Mouse (Mus musculus): ENCODE data around the gene Utrn. TPM values are rescaled to one million over a fixed set of nuclear protein-coding genes. Genes with fewer than 3 reads are reported as not detected.

Utrn gene
- total RNA-seq, 2 experiments from 2014 or later: 29.6 to 39.0 TPM

- DNase-seq: no peak
Observed at GRCm38 (mm10) chr10:12729635-12730034, 139.5 kb downstream of the Utrn start.

GRCm38 (mm10) chr10:12729033-12729432 is 140.1 kb downstream of the Utrn start:
- no peak for DNase-seq

- DNase-seq: no peak
Observed at GRCm38 (mm10) chr10:12727881-12728280, 141.3 kb downstream of the Utrn start.

GRCm38 (mm10) chr10:12726041-12726608 is 143.0 kb downstream of the Utrn start:
- DNase-seq: no peak

GRCm38 (mm10) chr10:12724247-12725001 is 144.7 kb downstream of the Utrn start:
- no peak for DNase-seq

- DNase-seq: no peak
Observed at GRCm38 (mm10) chr10:12723269-12723668, 145.9 kb downstream of the Utrn start.

GRCm38 (mm10) chr10:12722111-12722510 is 147.1 kb downstream of the Utrn start:
- no peak for DNase-seq

GRCm38 (mm10) chr10:12718386-12718785 is 150.8 kb downstream of the Utrn start:
- DNase-seq: no peak

GRCm38 (mm10) chr10:12717381-12717780 is 151.8 kb downstream of the Utrn start:
- DNase-seq: no peak

- no peak for DNase-seq
Observed at GRCm38 (mm10) chr10:12716657-12717327, 152.4 kb downstream of the Utrn start.

GRCm38 (mm10) chr10:12713236-12713855 is 155.8 kb downstream of the Utrn start:
- DNase-seq: no peak

GRCm38 (mm10) chr10:12711332-12711831 is 157.8 kb downstream of the Utrn start:
- DNase-seq: no peak

GRCm38 (mm10) chr10:12706516-12706915 is 162.6 kb downstream of the Utrn start:
- DNase-seq: no peak

GRCm38 (mm10) chr10:12705990-12706389 is 163.2 kb downstream of the Utrn start:
- no peak for DNase-seq

- no peak for DNase-seq
Observed at GRCm38 (mm10) chr10:12704290-12704689, 164.9 kb downstream of the Utrn start.

GRCm38 (mm10) chr10:12703526-12703925 is 165.6 kb downstream of the Utrn start:
- no peak for DNase-seq

GRCm38 (mm10) chr10:12702140-12702539 is 167.0 kb downstream of the Utrn start:
- no peak for DNase-seq

- no peak for DNase-seq
Observed at GRCm38 (mm10) chr10:12701694-12702093, 167.5 kb downstream of the Utrn start.

GRCm38 (mm10) chr10:12700576-12700975 is 168.6 kb downstream of the Utrn start:
- no peak for DNase-seq

GRCm38 (mm10) chr10:12697902-12698301 is 171.3 kb downstream of the Utrn start:
- DNase-seq: no peak

GRCm38 (mm10) chr10:12696704-12697103 is 172.5 kb downstream of the Utrn start:
- DNase-seq: no peak

- peak; percentile 64 for DNase-seq
Observed at GRCm38 (mm10) chr10:12694774-12695173, 174.4 kb downstream of the Utrn start.

GRCm38 (mm10) chr10:12690601-12691000 is 178.6 kb downstream of the Utrn start:
- DNase-seq: peak; percentile 65

Measured in gastrocnemius, postnatal 25 days (tissue).